Mouse (Mus musculus) skeletal muscle tissue, adult 2 months (tissue): ENCODE data around the gene Ifna15.
"Not testable (repeated sequence)": the region's sequence is repeated elsewhere in the genome, so short reads cannot be mapped to it uniquely, and the experiment has no call there.

Experiments used
- DNase-seq: peaks from one replicate; pipeline ENCODE4 v3.0.0-alpha.2; 2012; ENCODE audit warnings: low read depth, low spot score

Gene Ifna15

DNA sequence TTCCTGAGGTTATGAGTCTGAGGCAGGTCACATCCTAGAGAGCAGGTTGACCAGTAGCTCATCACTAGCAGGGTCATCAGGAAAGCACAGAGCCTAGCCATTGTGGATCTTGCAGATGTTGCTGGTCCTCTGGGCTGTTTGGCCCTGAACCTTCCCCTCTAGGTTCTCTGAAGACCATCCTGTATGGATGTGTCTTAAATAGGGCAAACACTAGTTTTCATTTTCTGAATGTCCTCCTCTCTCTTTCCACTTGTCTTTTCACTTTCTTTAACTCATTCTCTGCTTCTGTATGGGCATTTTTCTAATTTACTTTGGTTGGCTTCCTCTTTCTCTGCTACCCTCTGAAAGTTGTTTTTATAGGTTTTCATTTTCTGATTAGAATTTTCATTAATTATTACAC lies at the start of gene Ifna15:
Ifna15 (minus strand) TSS at position 101 of the 400 bp plus-strand sequence.
- not testable (repeated sequence) for DNase-seq

DNA sequence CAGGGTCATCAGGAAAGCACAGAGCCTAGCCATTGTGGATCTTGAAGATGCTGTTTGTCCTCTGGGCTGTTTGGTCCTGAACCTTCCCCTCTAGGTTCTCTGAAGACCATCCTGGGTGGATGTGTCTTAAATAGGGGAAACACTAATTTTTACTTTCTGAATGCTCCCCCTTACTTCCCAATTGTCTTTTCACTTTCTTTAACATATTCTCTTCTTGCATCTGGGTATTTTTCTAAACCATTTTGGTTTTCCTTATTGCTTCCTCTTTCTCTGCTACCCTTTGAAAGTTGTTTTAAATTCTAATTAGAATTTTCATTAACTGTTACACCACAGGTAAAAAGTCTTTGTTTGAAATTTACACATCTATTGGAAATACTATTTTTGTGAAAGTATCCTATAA lies 45.2 kb upstream of the Ifna15 start, which contains the start of gene Ifna12:
Ifna12 (minus strand) TSS at position 101 of the 400 bp plus-strand sequence.
- no peak for DNase-seq

DNA sequence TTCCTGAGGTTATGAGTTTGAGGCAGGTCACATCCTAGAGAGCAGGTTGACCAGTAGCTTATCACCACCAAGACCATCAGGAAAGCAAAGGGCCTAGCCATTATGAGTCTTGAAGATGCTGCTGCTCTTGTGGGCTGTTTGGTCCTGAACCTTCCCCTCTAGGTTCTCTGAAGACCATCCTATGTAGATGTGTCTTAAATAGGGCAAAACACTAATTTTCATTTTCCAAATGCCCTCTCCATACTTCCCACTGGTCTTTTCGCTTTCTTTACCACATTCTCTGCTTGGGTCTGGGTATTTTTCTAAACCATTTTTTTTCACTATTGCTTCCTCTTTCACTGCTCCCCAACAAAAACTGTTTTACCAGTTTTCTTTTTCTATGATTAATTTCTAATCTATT lies 34.2 kb upstream of the Ifna15 start, which contains the start of gene Ifna9:
Ifna9 (minus strand) TSS at position 101 of the 400 bp plus-strand sequence.
- no peak for DNase-seq

DNA sequence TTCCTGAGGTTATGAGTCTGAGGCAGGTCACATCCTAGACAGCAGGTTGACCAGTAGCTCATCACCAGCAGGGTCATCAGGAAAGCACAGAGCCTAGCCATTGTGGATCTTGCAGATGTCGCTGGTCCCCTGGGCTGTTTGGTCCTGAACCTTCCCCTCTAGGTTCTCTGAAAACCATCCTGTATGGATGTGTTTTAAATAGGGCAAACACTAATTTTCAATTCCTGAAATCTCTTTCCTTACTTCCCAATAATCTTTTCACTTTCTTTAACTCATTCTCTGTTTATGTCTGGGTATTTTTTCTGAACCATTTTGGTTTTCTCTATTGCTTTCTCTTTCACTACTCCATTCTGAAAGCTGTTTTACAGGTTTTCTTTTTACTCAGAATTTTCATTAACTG lies 13.7 kb upstream of the Ifna15 start, which contains the start of gene Ifna14:
Ifna14 (minus strand) TSS at position 101 of the 400 bp plus-strand sequence.
- no peak for DNase-seq

DNA sequence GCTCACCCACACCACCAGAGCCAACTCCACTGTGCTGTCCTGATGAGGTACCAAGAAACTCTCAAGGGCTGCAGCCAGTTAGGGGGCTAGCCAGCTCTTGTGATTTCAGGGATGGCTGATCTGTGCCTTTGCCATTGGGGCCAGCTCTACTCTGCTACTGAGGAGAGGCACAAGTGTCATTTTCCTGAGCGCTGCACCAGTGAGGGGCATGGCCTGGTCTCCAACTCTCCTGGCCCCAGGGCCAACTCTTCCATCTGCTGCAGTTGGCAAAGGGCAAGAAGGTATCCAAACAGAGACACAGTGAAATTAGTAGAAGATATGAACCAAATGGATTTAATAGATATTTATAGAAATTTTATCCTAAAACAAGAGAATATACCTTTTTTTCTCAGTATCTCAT lies 3.7 kb upstream of the Ifna15 start:
- DNase-seq: no peak

DNA sequence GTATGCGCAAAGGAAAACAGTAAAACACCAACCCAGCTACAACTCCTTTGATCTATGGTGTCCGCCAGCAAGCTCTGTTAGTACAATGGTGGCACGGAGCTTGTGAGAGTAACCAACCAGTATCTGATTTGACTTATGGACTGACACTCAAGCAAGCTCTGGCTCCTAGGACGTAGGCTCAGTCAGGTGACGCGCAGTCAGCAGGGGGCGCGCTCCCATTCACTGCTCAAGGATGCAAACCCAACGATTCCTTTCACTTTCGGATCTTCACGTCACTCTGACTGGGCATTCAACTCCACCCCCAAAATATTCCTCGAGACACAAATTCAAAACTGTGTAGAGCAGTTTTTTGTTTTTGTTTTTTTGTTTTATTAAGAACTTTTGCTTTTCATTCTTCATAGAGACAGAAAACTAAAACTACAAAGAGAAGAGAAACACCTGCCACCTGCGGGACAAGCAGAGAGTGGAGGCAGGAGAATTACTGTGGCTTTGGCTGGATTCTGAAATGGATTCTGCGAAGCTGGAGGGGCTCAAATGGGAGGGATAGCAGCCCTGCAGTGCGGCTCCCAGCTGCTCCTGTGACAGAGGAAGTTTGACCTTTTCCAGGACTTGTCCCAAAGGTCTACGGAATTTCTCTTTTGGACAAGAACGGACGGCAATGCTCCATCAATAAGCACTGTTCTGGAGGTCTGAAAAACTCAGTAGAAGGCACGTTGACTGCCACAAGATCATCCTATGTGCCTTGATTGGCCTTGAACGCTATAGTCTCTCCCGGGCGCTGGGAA lies 7.7 kb downstream of the Ifna15 start:
- DNase-seq: peak; percentile 73

DNA sequence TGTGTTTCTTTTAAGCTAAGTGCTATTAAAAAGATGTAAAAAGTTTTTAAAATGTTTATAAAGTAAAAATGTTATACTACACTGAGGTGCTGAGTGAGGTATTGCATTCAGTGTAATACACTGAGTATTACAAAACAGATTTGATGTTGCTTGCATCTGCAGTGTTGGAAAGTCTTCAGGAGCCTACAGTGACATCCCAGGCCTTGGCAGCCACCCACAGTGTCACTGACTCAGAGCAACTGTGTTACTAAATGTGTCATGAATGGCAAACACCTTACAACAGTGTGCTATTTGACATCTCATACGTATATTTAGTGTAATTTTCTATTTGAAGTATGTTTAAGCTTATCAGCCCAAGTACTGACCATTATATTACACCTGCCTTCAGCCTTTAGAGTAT lies 10.1 kb downstream of the Ifna15 start:
- DNase-seq: no peak

DNA sequence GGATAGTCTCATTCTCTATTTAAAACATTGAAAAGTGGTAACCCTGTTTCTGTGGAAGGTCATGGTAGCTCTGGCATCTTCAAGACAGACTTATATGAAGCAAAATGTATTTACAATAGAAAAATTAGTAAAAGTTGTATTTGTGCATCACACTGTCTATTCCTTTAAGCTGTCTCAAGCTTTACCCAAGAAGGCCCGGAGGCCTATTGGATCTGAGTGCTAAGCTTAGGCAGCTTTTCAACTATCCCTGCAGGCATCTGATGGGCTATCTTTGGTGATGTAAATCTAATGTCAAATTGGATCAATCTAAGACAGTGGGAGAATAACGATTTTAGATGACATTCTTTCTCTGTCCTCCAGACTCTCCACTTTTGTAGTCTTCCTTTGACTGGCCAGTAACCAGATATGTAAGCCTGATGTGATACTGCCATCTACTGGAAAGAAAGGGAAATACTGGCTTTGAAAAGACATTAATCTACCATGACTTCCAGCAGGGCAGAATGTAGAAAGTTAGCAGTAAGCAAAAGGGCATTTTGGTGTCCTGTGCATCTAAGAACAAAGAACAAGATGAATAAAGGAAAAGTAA lies 14.3 kb downstream of the Ifna15 start:
- peak; percentile 56 for DNase-seq

DNA sequence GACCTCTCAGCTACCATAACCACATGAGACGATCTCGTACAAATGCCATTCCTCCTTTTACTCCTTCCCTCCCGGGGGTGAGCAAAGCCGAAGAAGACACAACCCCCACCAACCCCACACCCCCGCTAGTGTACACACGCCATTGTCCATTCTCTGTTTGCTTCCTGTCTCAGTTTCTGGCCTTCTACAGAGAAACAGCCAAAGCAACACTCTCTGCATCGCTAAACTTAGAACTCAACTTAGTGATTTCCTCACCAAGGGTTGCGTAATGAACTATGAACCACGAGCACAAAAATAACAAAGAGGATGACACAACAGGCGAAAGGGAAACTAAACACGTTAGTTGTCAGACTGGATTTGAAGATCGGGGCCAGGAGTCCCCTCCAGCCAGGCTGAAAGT lies 20.7 kb downstream of the Ifna15 start:
- DNase-seq: peak; percentile 71

DNA sequence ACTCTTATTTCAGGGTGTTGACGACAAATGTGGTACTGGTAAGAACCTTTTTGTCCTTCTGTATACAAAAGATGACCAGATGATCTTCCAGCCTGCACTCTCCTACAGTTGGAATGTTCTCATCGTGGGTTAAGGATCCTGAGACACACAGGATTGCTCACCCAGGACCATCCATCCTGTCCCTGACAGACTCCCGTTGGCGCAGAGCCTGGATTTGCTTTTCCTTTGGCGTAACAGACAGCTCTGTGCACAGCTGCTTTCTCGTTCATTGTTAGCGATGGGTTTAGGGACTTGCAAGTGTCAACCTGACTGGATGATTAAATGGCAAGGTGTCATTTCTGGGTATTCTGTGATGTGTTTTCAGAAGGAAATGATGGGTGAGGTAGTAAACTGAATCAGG lies 21.4 kb downstream of the Ifna15 start:
- peak; percentile 38 for DNase-seq

DNA sequence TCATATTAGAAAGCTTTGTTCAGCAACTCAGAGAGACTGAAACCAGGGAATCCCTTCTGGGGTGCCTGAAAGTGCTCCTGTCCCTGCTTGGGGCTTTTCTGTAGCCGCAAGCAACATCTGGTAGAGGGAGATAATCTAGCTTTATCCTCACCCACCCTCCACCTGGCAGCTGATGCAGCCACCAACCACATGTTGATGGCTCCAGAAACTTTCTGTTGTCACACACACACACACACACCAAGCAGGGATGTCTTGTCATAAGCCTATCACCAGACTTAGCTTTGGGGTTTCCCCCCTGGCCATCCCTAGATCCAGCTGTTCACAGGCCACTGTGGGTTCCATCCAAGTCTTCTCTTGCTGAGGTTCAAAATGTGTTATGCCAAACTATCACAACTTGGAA lies 22.3 kb downstream of the Ifna15 start:
- DNase-seq: no peak

DNA sequence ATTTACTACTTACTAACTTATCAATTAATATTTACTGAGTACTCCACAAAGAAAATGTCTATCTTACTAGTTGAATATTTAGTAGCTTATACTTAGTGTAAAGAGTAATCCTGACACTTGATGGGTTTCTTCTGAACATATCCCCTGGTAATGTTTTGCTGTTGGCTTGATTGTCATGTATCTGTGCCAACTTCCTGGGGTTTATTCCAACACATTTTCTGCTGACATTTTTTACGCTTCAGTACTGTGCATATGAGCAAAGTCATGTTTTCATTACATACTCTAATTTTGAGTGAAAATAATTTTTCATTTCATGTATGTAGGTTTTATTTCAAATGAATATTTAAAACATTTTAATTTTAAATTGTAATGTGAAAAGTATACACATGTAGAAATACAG lies 23.1 kb downstream of the Ifna15 start:
- no peak for DNase-seq

DNA sequence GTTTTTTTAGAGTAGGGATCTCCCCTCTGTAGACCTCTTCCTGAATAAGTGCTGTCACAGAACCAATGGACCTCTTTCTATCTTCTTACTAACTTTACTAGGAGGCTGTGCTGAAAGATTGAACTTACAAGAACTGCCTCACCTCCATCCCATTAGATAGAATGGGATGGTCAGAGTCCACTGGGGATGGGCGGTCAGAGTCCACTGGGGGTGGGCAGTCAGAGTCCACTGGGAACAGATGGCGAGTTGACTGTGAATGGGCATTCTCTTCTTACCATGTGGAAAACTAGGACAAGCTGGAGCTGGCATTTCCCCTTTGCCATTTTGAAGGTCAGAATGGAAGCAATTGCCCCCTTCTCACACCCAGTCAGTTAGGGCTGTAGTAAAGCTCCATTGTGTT lies 24.5 kb downstream of the Ifna15 start:
- DNase-seq: no peak

DNA sequence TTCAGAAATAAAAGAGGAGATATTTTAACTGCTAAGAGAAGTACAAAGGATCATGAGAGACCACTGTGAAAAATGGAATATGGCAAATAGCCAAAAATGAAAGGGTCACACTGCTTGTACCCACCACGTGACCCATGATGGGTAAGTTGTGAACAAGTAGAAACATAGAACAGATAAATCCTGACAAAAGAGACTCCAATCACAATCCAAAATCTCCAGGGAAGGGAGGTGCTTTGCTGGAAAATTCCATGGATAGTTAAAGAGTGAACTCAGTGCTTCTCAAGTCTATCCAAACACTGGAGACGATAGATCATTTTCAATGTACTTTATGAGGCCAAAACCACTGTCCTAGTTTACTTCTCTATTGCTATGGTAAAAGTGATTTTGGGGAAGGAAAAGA lies 27.2 kb downstream of the Ifna15 start:
- peak; percentile 30 for DNase-seq

DNA sequence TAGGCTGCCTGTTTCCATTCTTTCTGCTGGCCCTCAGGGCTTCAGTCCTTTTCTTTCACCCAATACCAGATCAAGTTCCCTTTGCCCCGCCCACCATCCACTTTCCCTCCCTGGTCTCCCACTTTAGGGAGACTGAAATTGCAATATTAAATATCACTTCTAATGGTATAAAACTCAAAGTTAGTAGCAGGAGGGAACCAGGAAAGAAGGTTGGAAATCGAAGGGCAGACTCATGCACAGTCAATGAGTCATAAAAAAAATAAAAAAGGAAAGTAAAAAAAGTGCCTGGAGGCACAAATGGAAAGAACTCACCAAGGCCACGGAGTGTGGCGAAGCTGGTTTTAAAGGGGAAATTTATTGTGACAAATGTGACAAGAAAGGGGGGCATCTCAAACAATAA lies 27.8 kb downstream of the Ifna15 start:
- DNase-seq: no peak

DNA sequence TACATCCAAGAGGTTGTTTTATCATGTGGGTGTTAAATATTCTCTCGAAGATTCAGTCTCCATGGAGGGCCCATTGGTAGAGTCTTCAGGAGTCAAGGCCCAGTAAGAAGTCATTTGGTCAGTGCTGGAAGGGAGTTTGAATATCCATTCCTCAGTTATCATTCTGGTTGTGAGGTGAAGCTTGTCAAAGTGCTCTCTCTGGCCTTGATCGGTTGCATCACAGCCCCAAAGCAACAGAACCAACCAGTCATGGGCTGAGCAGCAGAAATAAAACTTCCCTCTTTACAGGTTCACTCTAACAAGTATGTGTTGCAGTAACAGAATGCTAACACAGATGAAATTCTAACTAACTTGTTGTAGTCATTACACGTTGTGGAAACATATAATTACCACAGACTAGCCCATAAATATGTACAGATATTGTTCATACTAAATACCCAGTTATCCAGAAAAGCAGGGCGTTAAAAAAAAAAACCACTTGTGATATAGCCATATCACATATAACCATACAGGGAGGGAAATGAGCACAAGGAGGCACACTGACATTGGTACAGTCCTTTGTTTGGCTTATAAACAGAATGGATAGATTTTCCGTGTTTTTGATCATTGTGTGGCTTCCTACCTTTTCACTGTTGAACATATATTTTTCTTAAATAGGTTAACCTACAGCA lies 31.5 kb downstream of the Ifna15 start:
- DNase-seq: no peak

DNA sequence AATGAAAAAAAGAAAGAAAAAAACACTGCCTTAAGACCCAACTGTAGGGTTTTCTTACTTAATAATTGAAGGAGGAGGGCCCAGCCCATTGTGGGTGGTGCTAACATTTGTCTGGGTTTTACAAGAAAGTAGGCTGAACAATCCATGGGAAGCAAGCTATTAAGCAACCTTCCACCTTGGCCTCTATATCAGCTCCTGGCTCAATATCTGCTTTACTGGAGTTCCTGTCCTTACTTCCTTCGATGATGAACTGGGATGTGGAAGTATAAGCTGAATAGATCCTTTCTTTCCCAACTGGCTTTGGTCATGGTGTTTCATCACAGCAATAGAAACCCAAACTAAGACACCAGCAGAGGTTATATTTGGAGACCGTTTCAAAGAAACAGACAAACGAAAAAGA lies 32.7 kb downstream of the Ifna15 start:
- DNase-seq: no peak

DNA sequence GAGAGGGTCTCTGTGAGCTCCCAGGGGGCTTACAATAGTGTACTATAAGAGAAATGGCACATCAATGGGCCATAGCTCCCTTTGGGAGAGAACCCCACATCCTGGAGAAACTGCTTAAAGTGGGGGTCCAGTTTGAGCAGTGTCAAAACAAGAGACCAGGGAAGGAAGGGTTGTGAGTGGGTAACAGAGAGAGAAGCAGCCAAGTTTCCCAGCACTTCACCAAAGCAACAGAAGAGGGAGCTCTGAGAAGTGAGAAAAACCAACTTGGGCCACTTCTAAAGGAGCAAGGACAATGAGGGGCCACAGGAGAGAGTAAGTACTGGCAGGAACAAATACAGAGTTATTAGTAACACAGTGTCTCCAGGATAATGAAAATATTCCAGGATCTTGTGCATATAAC lies 34.8 kb downstream of the Ifna15 start:
- DNase-seq: no peak

DNA sequence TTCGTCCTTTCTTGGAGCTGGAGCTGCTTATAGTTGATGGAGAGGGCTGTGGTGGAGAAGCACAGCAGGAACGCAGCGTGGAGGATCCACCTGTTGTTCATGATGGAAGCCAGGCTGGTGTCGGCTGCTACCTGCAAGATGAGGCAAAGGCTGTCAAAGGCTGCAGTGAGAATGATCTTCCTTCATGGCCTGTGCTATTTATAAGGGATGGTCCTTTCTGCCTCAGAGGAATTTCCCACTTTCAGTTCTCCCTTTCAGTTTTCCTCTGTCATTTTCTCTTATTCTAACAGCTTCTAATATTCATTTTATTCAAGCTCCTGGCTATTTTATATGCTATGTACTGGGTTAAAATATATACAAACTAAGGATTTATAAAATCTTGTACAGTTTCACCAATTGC lies 35.4 kb downstream of the Ifna15 start, which contains the start of gene Ifnb1:
Ifnb1 (minus strand) TSS at position 101 of the 400 bp plus-strand sequence.
- no peak for DNase-seq

DNA sequence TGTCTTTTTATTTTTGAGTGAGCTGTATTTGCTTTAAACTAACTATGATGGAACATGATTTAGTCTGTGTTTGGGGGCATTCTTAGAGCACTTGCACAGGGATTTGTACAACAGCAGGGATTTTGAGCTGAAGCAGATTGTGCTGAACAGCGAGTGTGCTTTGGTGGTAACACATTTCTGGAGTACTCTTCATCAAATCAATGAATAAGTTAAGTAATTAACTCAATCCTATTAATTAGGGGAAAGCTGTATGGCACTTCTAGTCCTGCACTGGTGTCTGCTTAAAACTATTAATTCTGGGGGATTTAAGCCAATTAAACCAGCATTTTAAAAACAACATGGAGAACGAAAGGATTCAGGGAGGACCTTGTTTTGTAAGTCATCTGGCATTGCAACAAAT lies 40.1 kb downstream of the Ifna15 start:
- no peak for DNase-seq

DNA sequence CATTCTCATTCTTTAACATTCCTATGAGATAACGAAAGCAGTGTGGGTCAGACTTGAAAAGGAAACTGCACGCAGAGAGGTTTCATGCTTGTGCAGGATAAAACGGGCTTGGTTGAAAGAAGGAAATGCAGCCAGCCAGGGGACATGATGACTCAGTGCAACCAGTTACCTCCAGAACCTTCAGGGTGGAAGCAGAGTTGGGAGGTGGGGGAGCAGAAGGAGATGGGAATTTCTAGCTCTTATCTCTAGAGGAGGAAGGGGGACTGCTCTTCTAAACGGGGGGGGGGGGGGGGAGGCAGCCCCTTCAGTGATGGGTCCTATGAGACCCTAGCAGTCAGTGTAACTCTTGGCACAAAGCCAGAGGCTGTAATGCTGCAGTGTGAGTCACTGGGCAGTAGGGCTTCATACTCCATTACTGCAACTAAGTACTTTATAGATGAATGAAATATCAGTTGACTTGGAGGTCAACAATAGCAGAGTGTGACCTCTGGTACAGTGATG lies 42.3 kb downstream of the Ifna15 start:
- DNase-seq: peak; percentile 36

DNA sequence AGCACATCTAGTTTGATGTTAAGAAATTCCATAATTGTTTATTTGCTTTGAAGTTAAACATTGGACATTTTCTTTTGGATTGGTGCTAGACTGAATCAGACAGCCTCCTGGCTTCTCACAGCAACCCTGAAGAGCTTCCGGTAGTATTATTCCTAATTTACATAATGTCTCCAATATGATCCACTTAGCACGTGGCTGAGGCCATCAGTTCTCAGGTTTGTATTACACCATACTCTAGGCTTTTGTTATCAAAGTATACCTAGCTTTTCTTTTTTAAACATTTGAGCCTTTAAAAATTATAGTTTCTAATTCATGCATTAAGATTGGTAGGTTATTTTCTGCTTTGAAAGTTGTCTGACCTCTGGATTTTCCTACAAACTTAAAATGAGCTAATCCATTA lies 42.8 kb downstream of the Ifna15 start:
- no peak for DNase-seq
